ENCODE assay signal across 16 mouse cellular contexts in genomic region chr17:83178483-83179150, GRCm38 (mm10). TPM values are rescaled to one million over a fixed set of nuclear protein-coding genes. Genes with fewer than 3 reads are reported as not detected.
A peak's percentile ranks its signal among the peaks of the same experiment; 100 is the strongest.
DNase-seq lines count a peak whose midpoint lies in the region; ATAC-seq and TF ChIP-seq lines count a peak whose summit lies in the region.
"Had no signal": no experiment of that assay in that cellular context is flagged by ENCODE, and none has a peak within 500 bp of the region (broad histone marks: within the 10 kb centered on the region; RNA-seq: fewer than 3 reads in every experiment).

No protein-coding gene starts in this region.

- 58% methylated on average over 9 of the region's 9 CpGs for WGBS in liver, embryonic 12.5 days (ENCODE audit: insufficient replicate concordance)
- WGBS in kidney, postnatal 0 days = 23% methylated on average over 9 of the region's 9 CpGs
- 46% methylated on average over 9 of the region's 9 CpGs for WGBS in liver, postnatal 0 days (ENCODE audit: insufficient replicate concordance)
- WGBS in heart, embryonic 12.5 days = 81% methylated on average over 9 of the region's 9 CpGs

- H3K4me1 ChIP-seq in liver, embryonic 12.5 days = peaks cover 3% of the 10 kb centered on the region; the same call in 1 of the 2 replicates
- H3K4me1 ChIP-seq in kidney, postnatal 0 days (replicated peaks; ENCODE audit: insufficient read depth, low read length) = peaks cover 25% of the 10 kb centered on the region
- peaks cover 10% of the 10 kb centered on the region for H3K4me1 ChIP-seq in liver, postnatal 0 days (ENCODE audit: insufficient read depth)
- 0 out of 2 replicates have a peak, but pooled peaks cover 17% of the 10 kb centered on the region for H3K4me1 ChIP-seq in heart, embryonic 12.5 days (replicated peaks)

- no peak for TF ChIP-seq CTCF in kidney, postnatal 0 days (IDR thresholded peaks at IDR 0.05; ENCODE audit: low read depth)
- no peak for TF ChIP-seq CTCF in liver, postnatal 0 days (IDR thresholded peaks at IDR 0.05; ENCODE audit: low read depth)

- H3K27ac ChIP-seq in liver, embryonic 12.5 days = no peak overlapping the region
- H3K27ac ChIP-seq in kidney, postnatal 0 days = peak overlapping the region; percentile 58
- H3K27ac ChIP-seq in liver, postnatal 0 days (ENCODE audit: low read depth) = no peak overlapping the region
- no peak overlapping the region for H3K27ac ChIP-seq in heart, embryonic 12.5 days (ENCODE audit: poor library complexity, severe bottlenecking)
- H3K27ac ChIP-seq: layer of hippocampus, adult 2 months had no signal

- no peak overlapping the region for H3K4me2 ChIP-seq in liver, embryonic 12.5 days
- no peak overlapping the region for H3K4me2 ChIP-seq in kidney, postnatal 0 days (ENCODE audit: low read length)
- H3K4me2 ChIP-seq in liver, postnatal 0 days (ENCODE audit: low read depth, low read length) = no peak overlapping the region
- no peak overlapping the region for H3K4me2 ChIP-seq in heart, embryonic 12.5 days
- H3K4me2 ChIP-seq: forebrain, embryonic 12.5 days had no signal

- H3K9me3 ChIP-seq in liver, embryonic 12.5 days (replicated peaks) = no peaks in the 10 kb centered on the region
- no peaks in the 10 kb centered on the region for H3K9me3 ChIP-seq in kidney, postnatal 0 days (replicated peaks; ENCODE audit: low read length)
- H3K9me3 ChIP-seq in liver, postnatal 0 days (ENCODE audit: low read length) = no peaks in the 10 kb centered on the region
- no peaks in the 10 kb centered on the region for H3K9me3 ChIP-seq in heart, embryonic 12.5 days (replicated peaks)
- H3K9me3 ChIP-seq: forebrain, embryonic 12.5 days had no signal

- H3K4me3 ChIP-seq in liver, embryonic 12.5 days = no peak overlapping the region
- no peak overlapping the region for H3K4me3 ChIP-seq in kidney, postnatal 0 days (replicated peaks; ENCODE audit: low read depth, low read length)
- H3K4me3 ChIP-seq in liver, postnatal 0 days (ENCODE audit: low read depth, low read length) = no peak overlapping the region
- H3K4me3 ChIP-seq in heart, embryonic 12.5 days = no peak overlapping the region
- H3K4me3 ChIP-seq: forebrain, embryonic 12.5 days; layer of hippocampus, adult 2 months had no signal

- no peak overlapping the region for H3K9ac ChIP-seq in liver, embryonic 12.5 days
- H3K9ac ChIP-seq in kidney, postnatal 0 days (ENCODE audit: low read depth, low read length) = no peak overlapping the region
- H3K9ac ChIP-seq in liver, postnatal 0 days (replicated peaks) = no peak overlapping the region
- H3K9ac ChIP-seq in heart, embryonic 12.5 days = no peak overlapping the region
- H3K9ac ChIP-seq: forebrain, embryonic 12.5 days had no signal

- no peaks in the 10 kb centered on the region for H3K36me3 ChIP-seq in liver, embryonic 12.5 days
- no peaks in the 10 kb centered on the region for H3K36me3 ChIP-seq in kidney, postnatal 0 days (ENCODE audit: insufficient read depth, low read length)
- no peaks in the 10 kb centered on the region for H3K36me3 ChIP-seq in liver, postnatal 0 days (replicated peaks; ENCODE audit: insufficient read depth, low read length)
- no peaks in the 10 kb centered on the region for H3K36me3 ChIP-seq in heart, embryonic 12.5 days
- H3K36me3 ChIP-seq: forebrain, embryonic 12.5 days had no signal

- no peak for DNase-seq in liver
- DNase-seq in embryo, embryonic 11 days = peak; percentile 57
- DNase-seq in kidney, postnatal 0 days (ENCODE audit: low spot score) = peak; percentile 51
- no peak for DNase-seq in liver, postnatal 0 days
- DNase-seq in layer of hippocampus, postnatal 10 days (ENCODE audit: low spot score in 2 of 2) = no peak
- DNase-seq in left cerebral cortex, adult 11 months (ENCODE audit: low spot score) = no peak
- DNase-seq: gastrocnemius, postnatal 10 days; thymus, postnatal 4 days had no signal

- H3K27me3 ChIP-seq in liver, embryonic 12.5 days (replicated peaks) = no peaks in the 10 kb centered on the region
- H3K27me3 ChIP-seq in kidney, postnatal 0 days (ENCODE audit: insufficient read depth, low read length) = no peaks in the 10 kb centered on the region
- H3K27me3 ChIP-seq in liver, postnatal 0 days (ENCODE audit: insufficient read depth, low read length) = no peaks in the 10 kb centered on the region
- no peaks in the 10 kb centered on the region for H3K27me3 ChIP-seq in heart, embryonic 12.5 days (replicated peaks)
- H3K27me3 ChIP-seq: CH12.LX; forebrain, embryonic 12.5 days had no signal

- TF ChIP-seq EP300 in liver, postnatal 0 days (IDR thresholded peaks at IDR 0.05; ENCODE audit: low read depth) = no peak

- ATAC-seq in liver, embryonic 12.5 days = 0 out of 2 replicates have a peak, but pooled peaks have one; percentile 27
- ATAC-seq in kidney, postnatal 0 days (replicated peaks; ENCODE audit: low FRiP score, low read depth) = peak; percentile 79
- peak; percentile 79 for ATAC-seq in liver, postnatal 0 days
- no peak for ATAC-seq in heart, embryonic 12.5 days (ENCODE audit: insufficient number of reproducible peaks, low FRiP score)

RNA-seq across cellular contexts. Expression of gene Pkdcc, which starts 36.5 kb away (rescaled TPM):
- 7.5 and 7.7 TPM in 2 replicates for polyA plus RNA-seq in liver, embryonic 12.5 days (2016; fragmentation: Nextera tagmentation; extraction: Ambion mirVana)
- polyA plus RNA-seq in kidney, postnatal 0 days (2015; fragmentation: Nextera tagmentation; extraction: Ambion mirVana) = 28.5 and 29.1 TPM in 2 replicates
- polyA plus RNA-seq in liver, postnatal 0 days (2015; fragmentation: Nextera tagmentation; extraction: Ambion mirVana) = 2.5 and 3.6 TPM in 2 replicates
- total RNA-seq in layer of hippocampus, postnatal 10 days (2021) = 10 to 100 TPM; 19.1 to 22.1 TPM
- polyA plus RNA-seq in heart, embryonic 12.5 days (2016; fragmentation: Nextera tagmentation; extraction: Ambion mirVana) = 13.5 and 13.9 TPM in 2 replicates
- total RNA-seq: common myeloid progenitor, adult 5-6 weeks; hematopoietic stem cell, adult 5-6 weeks; megakaryocyte-erythroid progenitor cell, adult 5-6 weeks had no signal

Comparison
In these comparisons a context has a peak if more than half of its experiments do, and no peak if none do; other contexts are left out.
1. DNase-seq: peak in embryo, embryonic 11 days (single experiment) and kidney, postnatal 0 days (single experiment); none in liver (single experiment), liver, postnatal 0 days (single experiment), layer of hippocampus, postnatal 10 days (0 of 2) and left cerebral cortex, adult 11 months (single experiment).